11 mouse cellular contexts compared by ENCODE assay signal in genomic region chr6:86578396-86578795, GRCm38 (mm10). TPM values are rescaled to one million over a fixed set of nuclear protein-coding genes. Genes with fewer than 3 reads are reported as not detected.
DNase-seq lines count a peak whose midpoint lies in the region; ATAC-seq and TF ChIP-seq lines count a peak whose summit lies in the region.
"Had no signal": no experiment of that assay in that cellular context is flagged by ENCODE, and none has a peak within 500 bp of the region (broad histone marks: within the 10 kb centered on the region; RNA-seq: fewer than 3 reads in every experiment).

No protein-coding gene starts in this region.

- WGBS in liver, embryonic 16.5 days (ENCODE audit: insufficient replicate concordance): 77% methylated on average over 2 of the region's 2 CpGs
- WGBS in liver, postnatal 0 days (ENCODE audit: insufficient replicate concordance): 73% methylated on average over 2 of the region's 2 CpGs
- 51% methylated on average over 2 of the region's 2 CpGs for WGBS in stomach, postnatal 0 days

- H3K4me3 ChIP-seq in liver, embryonic 16.5 days (ENCODE audit: low read depth, low read length): no peak overlapping the region
- H3K4me3 ChIP-seq in liver, postnatal 0 days (ENCODE audit: low read depth, low read length): no peak overlapping the region
- H3K4me3 ChIP-seq in stomach, postnatal 0 days (ENCODE audit: low read depth, low read length): no peak overlapping the region
- H3K4me3 ChIP-seq: embryonic facial prominence, embryonic 12.5 days had no signal

- no peaks in the 10 kb centered on the region for H3K27me3 ChIP-seq in liver, embryonic 16.5 days (ENCODE audit: control insufficient read depth, insufficient read depth, low read depth, low read length)
- H3K27me3 ChIP-seq in liver, postnatal 0 days (ENCODE audit: insufficient read depth, low read length): no peaks in the 10 kb centered on the region
- no peaks in the 10 kb centered on the region for H3K27me3 ChIP-seq in stomach, postnatal 0 days (ENCODE audit: control insufficient read depth, insufficient read depth, low read length)
- H3K27me3 ChIP-seq: embryonic facial prominence, embryonic 12.5 days had no signal

- no peak overlapping the region for H3K4me2 ChIP-seq in liver, embryonic 16.5 days (ENCODE audit: low read depth, low read length)
- no peak overlapping the region for H3K4me2 ChIP-seq in liver, postnatal 0 days (ENCODE audit: low read depth, low read length)
- H3K4me2 ChIP-seq in stomach, postnatal 0 days (replicated peaks; ENCODE audit: low read depth): no peak overlapping the region
- H3K4me2 ChIP-seq: embryonic facial prominence, embryonic 12.5 days had no signal

- DNase-seq in cerebellum, adult 9-11 months: peak; percentile 49
- DNase-seq in cerebellum, adult 9-10 months: no peak
- no peak for DNase-seq in liver, postnatal 0 days
- DNase-seq in kidney, postnatal 36 days: peak; percentile 83 to 90
- DNase-seq in stomach, postnatal 0 days (ENCODE audit: low spot score): peak; percentile 52
- no peak for DNase-seq in left cerebral cortex, adult 18-20 months (ENCODE audit: low spot score in 2 of 2)
- no peak for DNase-seq in spleen, postnatal 4 days (ENCODE audit: low spot score in 2 of 2)
- DNase-seq: spleen, adult 18-20 months had no signal

- ATAC-seq in liver, embryonic 16.5 days (ENCODE audit: low read depth): no peak
- no peak for ATAC-seq in liver, postnatal 0 days
- peak; percentile 65 for ATAC-seq in stomach, postnatal 0 days (ENCODE audit: low FRiP score, low TSS enrichment)
- ATAC-seq: CD4-positive, CD25-positive, alpha-beta regulatory T cell, adult 4 months had no signal

- H3K4me1 ChIP-seq in liver, embryonic 16.5 days (ENCODE audit: control insufficient read depth, low read depth, low read length): no peaks in the 10 kb centered on the region
- H3K4me1 ChIP-seq in liver, postnatal 0 days (ENCODE audit: insufficient read depth): peaks cover 7% of the 10 kb centered on the region
- H3K4me1 ChIP-seq in stomach, postnatal 0 days (replicated peaks; ENCODE audit: control insufficient read depth, insufficient read depth): no peaks in the 10 kb centered on the region

- H3K27ac ChIP-seq in liver, embryonic 16.5 days (ENCODE audit: low read length): no peak overlapping the region
- H3K27ac ChIP-seq in liver, postnatal 0 days (ENCODE audit: low read depth): no peak overlapping the region
- H3K27ac ChIP-seq in stomach, postnatal 0 days (replicated peaks): 0 out of 2 replicates have a peak overlapping the region, but pooled peaks have one; percentile 40
- H3K27ac ChIP-seq: embryonic facial prominence, embryonic 12.5 days had no signal

- H3K9me3 ChIP-seq in liver, embryonic 16.5 days (replicated peaks; ENCODE audit: control insufficient read depth, low read length): no peaks in the 10 kb centered on the region
- H3K9me3 ChIP-seq in liver, postnatal 0 days (ENCODE audit: low read length): no peaks in the 10 kb centered on the region
- no peaks in the 10 kb centered on the region for H3K9me3 ChIP-seq in stomach, postnatal 0 days (ENCODE audit: control insufficient read depth, low read length)
- H3K9me3 ChIP-seq: embryonic facial prominence, embryonic 12.5 days had no signal

- H3K36me3 ChIP-seq in liver, embryonic 16.5 days (ENCODE audit: control insufficient read depth, insufficient read depth): no peaks in the 10 kb centered on the region
- H3K36me3 ChIP-seq in liver, postnatal 0 days (replicated peaks; ENCODE audit: insufficient read depth, low read length): no peaks in the 10 kb centered on the region
- no peaks in the 10 kb centered on the region for H3K36me3 ChIP-seq in stomach, postnatal 0 days (ENCODE audit: control insufficient read depth, insufficient read depth, low read length)
- H3K36me3 ChIP-seq: embryonic facial prominence, embryonic 12.5 days had no signal

- peak overlapping the region; percentile 10; the same call in 1 of the 2 replicates for H3K9ac ChIP-seq in liver, embryonic 16.5 days (ENCODE audit: low read depth, low read length)
- H3K9ac ChIP-seq in liver, postnatal 0 days (replicated peaks): no peak overlapping the region
- no peak overlapping the region; the same call in 1 of the 2 replicates for H3K9ac ChIP-seq in stomach, postnatal 0 days (ENCODE audit: low read length)
- H3K9ac ChIP-seq: embryonic facial prominence, embryonic 12.5 days had no signal

- no peak for TF ChIP-seq EP300 in liver, postnatal 0 days (IDR thresholded peaks at IDR 0.05; ENCODE audit: low read depth)
- no peak for TF ChIP-seq EP300 in stomach, postnatal 0 days (optimal IDR thresholded peaks at IDR 0.05)

- TF ChIP-seq CTCF in liver, postnatal 0 days (IDR thresholded peaks at IDR 0.05; ENCODE audit: low read depth): no peak
- TF ChIP-seq CTCF in stomach, postnatal 0 days (IDR thresholded peaks at IDR 0.05; ENCODE audit: low read depth): no peak

RNA-seq across cellular contexts. Expression of gene Asprv1, which starts 49.6 kb away (rescaled TPM):
- 2.3 and 2.9 TPM in 2 replicates for polyA plus RNA-seq in liver, embryonic 16.5 days (2015; fragmentation: Nextera tagmentation; extraction: Ambion mirVana)
- 7.3 and 8.6 TPM in 2 replicates for polyA plus RNA-seq in liver, postnatal 0 days (2015; fragmentation: Nextera tagmentation; extraction: Ambion mirVana)
- 2,145 and 2,418 TPM in 2 replicates for polyA plus RNA-seq in stomach, postnatal 0 days (2015; fragmentation: Nextera tagmentation; extraction: Ambion mirVana)
- 1 to 10 TPM; 1.4 to 1.7 TPM for total RNA-seq in left cerebral cortex, adult 18-20 months (2021)

RNA-seq across cellular contexts. Expression of gene Pcbp1, which starts 52.3 kb away (rescaled TPM):
- polyA plus RNA-seq in liver, embryonic 16.5 days (2015; fragmentation: Nextera tagmentation; extraction: Ambion mirVana): 82.3 and 84.0 TPM in 2 replicates
- 206 and 208 TPM in 2 replicates for polyA plus RNA-seq in liver, postnatal 0 days (2015; fragmentation: Nextera tagmentation; extraction: Ambion mirVana)
- polyA plus RNA-seq in stomach, postnatal 0 days (2015; fragmentation: Nextera tagmentation; extraction: Ambion mirVana): 331 and 337 TPM in 2 replicates
- 100 to 1,000 TPM; 188 to 189 TPM for total RNA-seq in left cerebral cortex, adult 18-20 months (2021)

Comparison
In these comparisons a context has a peak if more than half of its experiments do, and no peak if none do; other contexts are left out.
1. DNase-seq: peak in cerebellum, adult 9-11 months (single experiment), kidney, postnatal 36 days (2 of 2) and stomach, postnatal 0 days (single experiment); none in cerebellum, adult 9-10 months (single experiment), liver, postnatal 0 days (single experiment), left cerebral cortex, adult 18-20 months (0 of 2) and spleen, postnatal 4 days (0 of 2).
2. RNA of gene Asprv1, which starts 49.6 kb away (polyA plus RNA-seq): 2,145 to 2,418 TPM in stomach, postnatal 0 days; 7.3 to 8.6 TPM in liver, postnatal 0 days and 2.3 to 2.9 TPM in liver, embryonic 16.5 days; every median in the first group is over 100 times any median in the second.